Mouse (Mus musculus) megakaryocyte, embryonic 14.5 days (primary cell): ENCODE results near the gene Krtcap2. TPM values are rescaled to one million over a fixed set of nuclear protein-coding genes. Genes with fewer than 3 reads are reported as not detected.
A peak's percentile ranks its signal among the peaks of the same experiment; 100 is the strongest.

Source experiments
- H3K27me3 ChIP-seq: replicated peaks from 2 replicates; pipeline ENCODE3; 2012; ENCODE audit warnings: inconsistent platforms
- H3K36me3 ChIP-seq: replicated peaks from 2 replicates; pipeline ENCODE3; 2012; ENCODE audit warnings: low read length, inconsistent platforms, mixed read lengths
- H3K4me1 ChIP-seq: 2 replicates; pipeline ENCODE4 v1.6.1; 2012; ENCODE audit warnings: inconsistent platforms
- H3K4me3 ChIP-seq: replicated peaks from 2 replicates; pipeline ENCODE3; 2012; ENCODE audit warnings: moderate library complexity, mild to moderate bottlenecking, inconsistent platforms
- H3K9me3 ChIP-seq: 2 replicates; pipeline ENCODE4 v1.6.1; 2012; ENCODE audit warnings: inconsistent platforms
- FLI1 ChIP-seq: IDR thresholded peaks from 2 replicates; pipeline ENCODE4 v1.6.1; 2012; ENCODE audit warnings: low read length, inconsistent platforms, mixed read lengths
- GATA1 ChIP-seq: IDR thresholded peaks from 3 replicates; pipeline ENCODE4 v1.6.1; 2012; ENCODE audit warnings: mixed read lengths, low read length, inconsistent platforms, borderline replicate concordance
- polyA plus RNA-seq: library from polyadenylated mRNA; stranded (reverse); fragments of >175 nt; gene quantifications from 2 replicates; pipeline ENCODE4 v1.2.3, GENCODE M21; 2012; ENCODE audit warnings: low replicate concordance; ENCODE audit not compliant: insufficient read depth

The Krtcap2 gene
- polyA plus RNA-seq, 1 experiment, result 225 TPM

- H3K4me1 ChIP-seq, result peaks cover 51% of the 10 kb centered on the region
- TF ChIP-seq FLI1 (no peak), GATA1 (no peak)
- H3K27me3 ChIP-seq, result peaks cover 69% of the 10 kb centered on the region
- no peaks in the 10 kb centered on the region for H3K9me3 ChIP-seq
- H3K4me3 ChIP-seq, result no peak overlapping the region
- H3K36me3 ChIP-seq, result no peaks in the 10 kb centered on the region
These were observed 21.0 kb upstream of the Krtcap2 start for GRCm38 (mm10) chr3:89224796-89225195.

DNA sequence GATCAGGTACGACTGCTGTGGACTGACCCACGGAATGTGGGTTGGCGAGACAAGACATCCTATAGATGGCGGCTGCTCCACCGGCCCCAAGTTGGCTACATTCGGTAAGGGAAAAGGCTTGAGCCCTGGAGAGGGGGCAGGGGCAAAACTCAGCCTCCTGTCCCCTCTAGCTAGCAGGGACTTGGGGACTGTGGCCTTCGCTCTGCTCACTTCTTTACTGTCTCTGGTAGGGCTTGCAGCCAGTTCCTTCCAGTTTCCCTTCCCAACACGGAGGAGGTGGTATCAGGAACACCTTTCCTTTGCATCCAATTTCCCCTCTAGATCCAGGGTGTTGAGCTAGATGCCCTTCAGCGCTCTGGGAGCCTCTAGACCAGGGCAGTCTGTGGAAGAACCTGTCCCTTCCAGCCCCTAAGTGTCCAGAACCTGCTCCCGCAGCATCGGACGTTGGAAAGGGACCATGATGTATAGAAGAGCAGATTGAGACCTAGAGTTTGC lies 20.4 kb upstream of the Krtcap2 start:
- Histone ChIP-seq H3K4me3 (no peak overlapping the region), H3K27me3 (peaks cover 71% of the 10 kb centered on the region), H3K36me3 (no peaks in the 10 kb centered on the region), H3K9me3 (no peaks in the 10 kb centered on the region), H3K4me1 (peaks cover 51% of the 10 kb centered on the region)
- TF ChIP-seq GATA1 (no peak), FLI1 (no peak)

- no peak overlapping the region for H3K4me3 ChIP-seq
- peaks cover 55% of the 10 kb centered on the region for H3K4me1 ChIP-seq
- no peak for TF ChIP-seq GATA1
- no peak for TF ChIP-seq FLI1
- H3K27me3 ChIP-seq, result peaks cover 76% of the 10 kb centered on the region
- H3K9me3 ChIP-seq, result no peaks in the 10 kb centered on the region
- H3K36me3 ChIP-seq, result no peaks in the 10 kb centered on the region
These were observed 19.8 kb upstream of the Krtcap2 start for GRCm38 (mm10) chr3:89225918-89226317.

DNA sequence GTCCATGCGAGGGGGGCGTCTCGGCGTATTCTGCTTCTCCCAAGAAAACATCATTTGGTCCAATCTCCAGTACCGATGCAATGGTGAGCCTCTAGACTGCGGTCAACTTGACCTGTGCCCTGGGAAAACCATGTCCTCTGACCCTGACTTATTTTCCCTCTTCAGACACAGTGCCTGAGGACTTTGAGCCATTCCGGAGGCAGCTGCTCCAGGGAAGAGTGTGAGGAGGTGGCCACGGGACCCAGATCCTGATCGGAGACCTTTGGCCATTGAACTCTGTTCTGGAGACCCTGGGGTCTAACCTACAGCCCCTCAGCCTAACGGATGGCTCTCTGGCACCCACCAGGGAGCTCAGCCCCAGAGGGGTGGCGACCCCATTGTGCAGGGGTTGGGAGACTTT lies 19.4 kb upstream of the Krtcap2 start:
- H3K36me3 ChIP-seq, result no peaks in the 10 kb centered on the region
- TF ChIP-seq FLI1 (no peak), GATA1 (no peak)
- no peak overlapping the region for H3K4me3 ChIP-seq
- peaks cover 74% of the 10 kb centered on the region for H3K27me3 ChIP-seq
- peaks cover 56% of the 10 kb centered on the region for H3K4me1 ChIP-seq
- no peaks in the 10 kb centered on the region for H3K9me3 ChIP-seq

DNA sequence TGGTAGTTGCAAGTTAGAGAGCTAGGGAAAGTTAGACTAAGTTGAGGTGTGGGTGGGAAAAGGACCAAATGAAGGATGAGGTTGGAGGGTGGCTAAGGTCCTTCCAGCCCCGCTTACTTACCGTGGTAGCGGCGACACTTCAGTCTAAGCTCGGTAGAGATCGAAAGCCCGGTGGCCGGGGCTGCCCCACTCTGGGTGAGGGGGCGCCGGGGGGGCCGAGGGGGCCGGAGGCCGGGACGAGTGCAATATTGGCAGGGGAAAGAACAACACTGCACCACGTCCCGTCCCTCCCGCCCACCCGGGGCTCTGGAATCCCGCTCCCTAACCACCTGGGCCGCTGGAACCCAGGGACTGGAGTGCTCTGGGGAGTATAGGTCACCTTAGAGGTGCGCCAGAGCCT lies 18.9 kb upstream of the Krtcap2 start, which contains the start of gene Mtx1:
TSS of gene Mtx1 (minus strand) at position 189 of the 400 bp plus-strand sequence.
- H3K9me3 ChIP-seq, result no peaks in the 10 kb centered on the region
- TF ChIP-seq FLI1, result no peak
- TF ChIP-seq GATA1, result no peak
- H3K36me3 ChIP-seq, result no peaks in the 10 kb centered on the region
- H3K4me3 ChIP-seq, result peak within 1 kb of the TSS; percentile 90
- H3K4me1 ChIP-seq, result peaks cover 61% of the 10 kb centered on the region
- H3K27me3 ChIP-seq, result peaks cover 78% of the 10 kb centered on the region

DNA sequence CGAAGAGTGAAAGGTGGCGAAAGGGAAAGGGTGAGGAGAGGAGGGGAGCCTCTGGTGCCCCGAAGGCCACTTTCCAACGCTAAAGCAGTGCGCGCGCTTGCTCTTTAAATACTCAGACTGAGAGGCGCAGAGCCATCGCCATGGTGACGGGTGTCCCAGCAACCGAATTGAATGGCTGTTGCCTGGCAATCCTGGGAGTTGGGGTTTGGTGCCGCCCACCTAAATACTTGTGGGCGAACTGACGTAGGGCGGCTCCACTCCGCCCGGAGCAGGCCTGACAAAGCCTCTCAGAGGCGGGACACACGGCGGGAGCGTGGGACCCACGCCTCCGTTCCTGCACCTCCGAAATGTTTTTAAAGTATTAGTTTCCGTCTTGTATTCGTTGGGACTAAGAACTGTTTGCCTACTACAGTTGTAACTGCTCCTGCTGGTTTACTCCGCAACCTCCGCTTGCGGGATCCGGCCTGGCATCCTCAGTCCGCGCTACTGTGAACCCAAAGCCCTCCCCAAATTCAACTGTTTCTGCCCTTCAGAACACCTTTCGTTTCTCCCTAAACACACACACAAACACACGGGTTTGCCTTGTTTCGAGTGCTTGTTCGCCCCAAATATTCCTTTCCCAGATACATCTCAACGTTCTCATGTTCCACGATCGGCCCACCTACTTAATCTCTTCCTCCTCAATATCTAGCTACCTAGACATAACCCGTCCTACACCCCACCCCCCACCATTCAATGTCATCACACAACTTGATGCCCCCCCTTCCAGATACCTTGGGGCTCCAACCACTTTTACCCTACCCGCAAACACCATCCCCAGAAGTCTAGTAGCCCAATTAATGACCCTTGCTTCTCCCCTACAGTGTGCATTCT lies 18.2 kb upstream of the Krtcap2 start:
- Histone ChIP-seq H3K4me1 (peaks cover 67% of the 10 kb centered on the region), H3K27me3 (peaks cover 78% of the 10 kb centered on the region), H3K9me3 (no peaks in the 10 kb centered on the region), H3K4me3 (peak overlapping the region; percentile 90), H3K36me3 (no peaks in the 10 kb centered on the region)
- TF ChIP-seq GATA1 (no peak), FLI1 (no peak)

GRCm38 (mm10) chr3:89228180-89228549 lies 17.6 kb upstream of the Krtcap2 start:
- TF ChIP-seq GATA1, result no peak
- no peak for TF ChIP-seq FLI1
- H3K36me3 ChIP-seq, result no peaks in the 10 kb centered on the region
- H3K4me3 ChIP-seq, result peak overlapping the region; percentile 90
- peaks cover 74% of the 10 kb centered on the region for H3K27me3 ChIP-seq
- no peaks in the 10 kb centered on the region for H3K9me3 ChIP-seq
- H3K4me1 ChIP-seq, result peaks cover 68% of the 10 kb centered on the region

DNA sequence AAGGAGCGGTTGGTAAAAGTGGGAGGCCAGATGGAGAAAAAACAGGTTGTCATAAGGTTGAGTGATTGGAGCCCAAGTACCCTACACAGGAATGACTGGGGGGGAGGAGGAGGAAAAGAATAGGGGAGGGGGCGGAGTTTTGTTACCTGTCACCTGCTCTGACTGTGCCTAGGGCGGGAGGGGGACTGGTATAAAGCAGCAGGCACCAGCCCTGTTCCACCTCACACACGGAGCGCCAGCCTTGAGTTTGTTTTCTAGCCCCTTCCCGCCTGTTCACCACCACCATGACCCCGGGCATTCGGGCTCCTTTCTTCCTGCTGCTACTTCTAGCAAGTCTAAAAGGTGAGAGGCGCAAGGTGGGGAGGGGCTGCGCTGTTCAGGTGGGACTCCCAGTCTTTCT lies 16.9 kb upstream of the Krtcap2 start, which contains the start of gene Muc1:
TSS of gene Muc1 (plus strand) at position 222 of the 400 bp plus-strand sequence.
- Histone ChIP-seq H3K9me3 (no peaks in the 10 kb centered on the region), H3K27me3 (peaks cover 67% of the 10 kb centered on the region), H3K4me1 (peaks cover 71% of the 10 kb centered on the region), H3K36me3 (no peaks in the 10 kb centered on the region), H3K4me3 (peak within 1 kb of the TSS; percentile 90)
- TF ChIP-seq GATA1 (no peak), FLI1 (no peak)

- no peaks in the 10 kb centered on the region for H3K9me3 ChIP-seq
- peaks cover 2% of the 10 kb centered on the region for H3K36me3 ChIP-seq
- H3K4me1 ChIP-seq, result peaks cover 72% of the 10 kb centered on the region
- peaks cover 64% of the 10 kb centered on the region for H3K27me3 ChIP-seq
- H3K4me3 ChIP-seq, result no peak overlapping the region
- TF ChIP-seq FLI1 (no peak), GATA1 (no peak)
These were observed 16.5 kb upstream of the Krtcap2 start for GRCm38 (mm10) chr3:89229276-89229675.

DNA sequence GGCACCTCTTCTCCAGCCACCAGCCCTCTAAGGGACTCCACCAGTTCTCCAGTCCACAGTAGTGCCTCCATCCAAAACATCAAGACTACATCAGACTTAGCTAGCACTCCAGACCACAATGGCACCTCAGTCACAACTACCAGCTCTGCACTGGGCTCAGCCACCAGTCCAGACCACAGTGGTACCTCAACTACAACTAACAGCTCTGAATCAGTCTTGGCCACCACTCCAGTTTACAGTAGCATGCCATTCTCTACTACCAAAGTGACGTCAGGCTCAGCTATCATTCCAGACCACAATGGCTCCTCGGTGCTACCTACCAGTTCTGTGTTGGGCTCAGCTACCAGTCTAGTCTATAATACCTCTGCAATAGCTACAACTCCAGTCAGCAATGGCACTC lies 15.2 kb upstream of the Krtcap2 start:
- Histone ChIP-seq H3K27me3 (peaks cover 64% of the 10 kb centered on the region), H3K36me3 (peaks cover 9% of the 10 kb centered on the region), H3K9me3 (no peaks in the 10 kb centered on the region), H3K4me3 (peak overlapping the region; percentile 16), H3K4me1 (peaks cover 71% of the 10 kb centered on the region)
- no peak for TF ChIP-seq FLI1
- no peak for TF ChIP-seq GATA1
